Mouse (Mus musculus) limb, embryonic 14.5 days (tissue): ENCODE measurements around the gene Gm11034. TPM values are rescaled to one million over a fixed set of nuclear protein-coding genes. Genes with fewer than 3 reads are reported as not detected.

Experiments used
- ATAC-seq: fragments of 200-750 bp; cut with Nextera tagmentation; 2 replicates; pipeline ENCODE4 v1.8.0; 2017; ENCODE audit warnings: low read depth, moderate number of reproducible peaks, moderate TSS enrichment; ENCODE audit not compliant: low FRiP score
- DNase-seq: peaks from one replicate; pipeline ENCODE4 v3.0.0-alpha.2; 2015; ENCODE audit warnings: low spot score
- H3K27ac ChIP-seq: fragments of 300-500 bp; sonication (generic); replicated peaks from 2 replicates; pipeline ENCODE4 v1.5.1; 2014; ENCODE audit warnings: low read depth, mild to moderate bottlenecking, low read length, moderate library complexity, mixed read lengths
- H3K27me3 ChIP-seq: fragments of 300-500 bp; sonication (generic); 2 replicates; pipeline ENCODE4 v1.6.1; 2014; ENCODE audit warnings: low read length, mixed read lengths; ENCODE audit not compliant: control insufficient read depth, insufficient read depth
- H3K36me3 ChIP-seq: fragments of 300-500 bp; sonication (generic); 2 replicates; pipeline ENCODE4 v1.6.1; 2014; ENCODE audit warnings: mild to moderate bottlenecking, low read length, moderate library complexity, mixed read lengths; ENCODE audit not compliant: control insufficient read depth, insufficient read depth
- H3K4me1 ChIP-seq: fragments of 300-500 bp; sonication (generic); 2 replicates; pipeline ENCODE4 v1.6.1; 2014; ENCODE audit warnings: antibody characterized with exemption, low read length, mixed read lengths; ENCODE audit not compliant: control insufficient read depth, insufficient read depth
- H3K4me2 ChIP-seq: fragments of 300-500 bp; sonication (generic); replicated peaks from 2 replicates; pipeline ENCODE4 v1.6.1; 2014; ENCODE audit warnings: low read depth, mild to moderate bottlenecking, low read length, moderate library complexity; ENCODE audit not compliant: severe bottlenecking
- H3K4me3 ChIP-seq: fragments of 300-500 bp; sonication (generic); replicated peaks from 2 replicates; pipeline ENCODE4 v1.5.1; 2014; ENCODE audit warnings: low read length
- H3K9ac ChIP-seq: fragments of 300-500 bp; sonication (generic); 2 replicates; pipeline ENCODE4 v1.6.1; 2014; ENCODE audit warnings: mild to moderate bottlenecking, low read depth, low read length, moderate library complexity; ENCODE audit not compliant: severe bottlenecking
- H3K9me3 ChIP-seq: fragments of 300-500 bp; sonication (generic); 2 replicates; pipeline ENCODE4 v1.6.1; 2016; ENCODE audit warnings: low read length; ENCODE audit not compliant: control insufficient read depth
- POLR2A ChIP-seq: fragments of 200-500 bp; IDR thresholded peaks from 2 replicates; pipeline ENCODE4 v1.8.0; 2012; ENCODE audit warnings: inconsistent platforms, mild to moderate bottlenecking, moderate library complexity, borderline replicate concordance; ENCODE audit not compliant: insufficient read depth, insufficient read length; ENCODE audit errors: extremely low read depth
- WGBS: fragments of 180-500 bp; shearing (Covaris S2); extraction: QIAGEN DNeasy Blood & Tissue Kit; methylation state at CpG from one replicate; pipeline ENCODE4 v1.1.7; 2014; 5-methylcytosine and 5-hydroxymethylcytosine counted together
- polyA plus RNA-seq, 2 experiments: library from polyadenylated mRNA; depleted of rRNA in 1 of 2; stranded (reverse) in 1 of 2; unstranded in 1 of 2; fragments of >200 nt; fragmentation: Nextera tagmentation in 1 of 2; extraction: Ambion mirVana in 1 of 2; gene quantifications; 2 replicates each; pipeline versions ENCODE4 v1.2.1 to v1.2.3; 2012 to 2014

The Gm11034 gene
- polyA plus RNA-seq, 2 experiments = not detected

DNA sequence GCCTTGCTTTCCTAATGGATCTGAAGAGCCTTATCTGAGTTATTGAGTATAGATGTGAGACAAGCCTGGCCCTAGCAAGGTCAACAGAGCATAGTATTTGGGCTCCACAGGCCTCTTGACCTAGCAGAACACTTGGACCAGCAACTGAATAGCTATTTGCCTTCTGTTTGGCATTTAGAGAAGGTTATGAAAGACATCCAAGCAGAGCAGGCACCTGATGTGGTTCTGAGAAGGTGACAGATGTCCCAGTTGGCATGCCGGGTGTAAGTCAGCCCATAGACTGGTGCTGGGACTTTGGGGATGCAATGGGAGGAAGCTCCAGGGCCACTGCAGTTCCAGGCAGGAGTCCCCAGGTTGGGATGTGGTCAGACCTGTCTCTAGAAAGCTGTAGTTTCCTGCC, 28.8 kb upstream of the Gm11034 start:
- H3K9ac ChIP-seq = no peak overlapping the region
- H3K36me3 ChIP-seq = peaks cover 7% of the 10 kb centered on the region
- 88% methylated on average over 1 of the region's 1 CpGs for WGBS
- H3K27me3 ChIP-seq = no peaks in the 10 kb centered on the region
- no peaks in the 10 kb centered on the region for H3K9me3 ChIP-seq
- H3K4me2 ChIP-seq = no peak overlapping the region
- no peak overlapping the region for H3K4me3 ChIP-seq
- no peak overlapping the region for H3K27ac ChIP-seq
- TF ChIP-seq POLR2A = no peak
- H3K4me1 ChIP-seq = 0 out of 2 replicates have a peak, but pooled peaks cover 6% of the 10 kb centered on the region
- DNase-seq (no peak), ATAC-seq (no peak)

DNA sequence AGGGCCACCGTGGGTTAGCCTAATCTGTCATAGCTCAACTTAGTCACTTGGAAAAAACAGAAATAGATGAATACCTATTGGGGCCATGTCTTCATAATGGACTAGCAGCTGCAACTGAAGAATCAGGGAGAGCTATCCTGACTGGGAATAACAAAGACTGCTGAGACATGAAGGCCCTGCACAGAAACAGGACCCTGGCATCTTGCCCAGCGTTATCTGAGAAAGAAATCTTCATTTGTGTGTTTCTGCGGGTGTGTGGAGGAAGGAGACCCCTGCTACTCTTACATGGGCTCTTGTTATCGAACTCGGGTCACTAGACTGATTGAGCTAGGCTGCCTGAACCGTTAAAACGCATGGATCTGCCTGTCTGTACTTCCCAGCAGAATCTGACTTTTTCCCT, 27.5 kb upstream of the Gm11034 start:
- Histone ChIP-seq H3K9me3 (no peaks in the 10 kb centered on the region), H3K27me3 (no peaks in the 10 kb centered on the region), H3K4me2 (peak overlapping the region; percentile 70), H3K4me3 (peak overlapping the region; percentile 70), H3K9ac (peak overlapping the region; percentile 61; the same call in 1 of the 2 replicates), H3K4me1 (0 out of 2 replicates have a peak, but pooled peaks cover 6% of the 10 kb centered on the region), H3K36me3 (no peaks in the 10 kb centered on the region; the same call in 1 of the 2 replicates), H3K27ac (no peak overlapping the region)
- WGBS = 78% methylated on average over 7 of the region's 7 CpGs
- TF ChIP-seq POLR2A = no peak
- no peak for ATAC-seq
- DNase-seq = peak; percentile 2

DNA sequence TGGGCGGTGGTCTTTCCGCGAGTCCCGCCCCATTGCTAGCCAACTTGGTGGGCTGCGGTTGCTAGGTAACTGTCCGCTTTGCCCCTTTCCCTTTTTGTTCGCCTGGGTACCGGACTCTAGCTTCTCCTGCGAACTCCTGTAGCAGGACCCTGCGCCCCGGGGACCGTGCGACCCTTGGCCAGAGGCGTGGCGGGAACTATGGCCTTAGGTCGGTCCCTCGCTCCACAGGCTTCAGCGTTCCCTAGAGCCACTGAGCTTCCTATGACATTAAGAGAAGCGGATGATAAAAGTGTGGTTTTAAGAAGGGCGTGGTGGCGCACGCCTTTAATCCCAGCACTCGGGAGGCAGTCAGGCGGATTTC, 26.9 kb upstream of the Gm11034 start:
- peak overlapping the region; percentile 61 for H3K9ac ChIP-seq
- peak overlapping the region; percentile 70 for H3K4me2 ChIP-seq
- DNase-seq = no peak
- H3K36me3 ChIP-seq = no peaks in the 10 kb centered on the region; the same call in 1 of the 2 replicates
- no peak for TF ChIP-seq POLR2A
- peak overlapping the region; percentile 70 for H3K4me3 ChIP-seq
- H3K4me1 ChIP-seq = 0 out of 2 replicates have a peak, but pooled peaks cover 6% of the 10 kb centered on the region
- whole genome bisulfite sequencing = 2% methylated on average over 20 of the region's 24 CpGs
- no peaks in the 10 kb centered on the region for H3K27me3 ChIP-seq
- peak overlapping the region; percentile 90 for H3K27ac ChIP-seq
- ATAC-seq = no peak; the same call in 1 of the 2 replicates
- H3K9me3 ChIP-seq = no peaks in the 10 kb centered on the region

DNA sequence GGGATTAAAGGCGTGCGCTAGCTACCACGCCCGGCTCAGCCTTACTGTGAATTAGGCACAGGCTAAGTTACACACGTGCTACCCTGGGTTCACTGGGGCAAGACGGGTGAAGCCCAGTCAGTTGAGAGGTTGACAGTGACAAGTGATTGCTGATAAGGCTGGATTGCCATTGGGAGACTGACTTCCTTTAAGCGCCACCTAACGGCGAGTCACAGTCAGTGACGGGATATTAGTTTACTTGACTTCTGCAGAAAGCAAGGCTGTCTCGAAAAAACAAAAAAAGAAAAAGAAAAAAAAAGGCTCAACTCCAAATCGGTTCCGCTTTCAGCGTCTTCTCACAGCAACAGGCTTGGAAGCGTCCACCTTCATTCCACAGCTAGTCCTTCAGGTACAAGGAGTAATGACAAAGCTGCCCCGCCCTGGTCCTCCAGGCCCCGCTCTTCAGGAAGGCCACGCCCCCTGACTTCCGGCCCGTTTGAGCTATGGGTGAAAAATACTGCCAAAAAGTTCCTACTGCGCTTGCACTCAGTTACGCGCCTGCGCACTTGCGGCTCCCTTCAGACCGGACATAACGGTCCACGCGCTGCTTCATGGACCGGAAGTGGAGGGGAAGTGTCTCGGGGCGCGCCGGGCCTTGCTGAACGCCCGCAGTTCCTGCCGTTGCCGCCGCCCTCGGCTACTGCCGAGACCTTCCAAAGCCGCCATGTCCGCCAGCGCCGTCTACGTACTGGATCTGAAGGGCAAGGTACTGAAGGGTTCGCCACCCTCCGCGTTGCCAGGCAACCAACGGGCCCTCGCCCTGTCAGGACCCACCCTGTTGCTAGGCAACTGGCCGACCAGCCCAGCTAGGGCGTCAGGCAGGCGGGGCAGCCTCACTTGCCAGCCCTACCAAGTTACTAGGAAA, 26.3 kb upstream of the Gm11034 start, which contains the start of gene Ap1m1:
Gene Ap1m1 (plus strand): TSS at position 520 of the 904 bp plus-strand sequence.
- peak within 1 kb of the TSS; percentile 90 for H3K27ac ChIP-seq
- DNase-seq = peak; percentile 100
- H3K4me1 ChIP-seq = 0 out of 2 replicates have a peak, but pooled peaks cover 6% of the 10 kb centered on the region
- H3K9me3 ChIP-seq = no peaks in the 10 kb centered on the region
- H3K4me2 ChIP-seq = peak within 1 kb of the TSS; percentile 70
- TF ChIP-seq POLR2A = no peak; the same call in 1 of the 2 replicates
- no peaks in the 10 kb centered on the region; the same call in 1 of the 2 replicates for H3K36me3 ChIP-seq
- no peaks in the 10 kb centered on the region for H3K27me3 ChIP-seq
- WGBS = under 1% methylated on average over 52 of the region's 54 CpGs
- peak; percentile 97 for ATAC-seq
- H3K9ac ChIP-seq = peak within 1 kb of the TSS; percentile 61
- H3K4me3 ChIP-seq = peak within 1 kb of the TSS; percentile 70

DNA sequence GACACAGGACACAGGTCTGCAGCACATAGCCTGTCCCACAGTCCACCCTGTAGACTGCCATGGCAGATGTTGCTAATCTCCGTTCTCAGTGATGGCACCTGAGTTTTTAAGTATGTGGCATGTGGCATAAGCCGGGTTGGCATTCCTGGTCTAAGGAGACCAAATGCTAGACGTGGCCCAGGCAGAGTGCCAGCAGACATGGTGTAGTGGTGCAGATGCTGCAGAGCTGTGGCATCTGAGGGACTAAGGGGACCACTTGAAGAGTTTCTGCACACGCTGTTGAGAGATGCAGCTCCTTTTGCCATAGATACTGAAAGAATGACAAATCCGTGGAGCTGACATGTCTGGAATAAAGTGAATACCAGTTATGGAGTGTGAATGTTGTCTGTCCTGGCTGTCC, 9.2 kb upstream of the Gm11034 start:
- H3K9me3 ChIP-seq = no peaks in the 10 kb centered on the region
- no peak for TF ChIP-seq POLR2A
- WGBS = 90% methylated on average over 5 of the region's 5 CpGs
- no peaks in the 10 kb centered on the region for H3K27me3 ChIP-seq
- no peak for ATAC-seq
- H3K27ac ChIP-seq = no peak overlapping the region
- DNase-seq = no peak
- peaks cover 28% of the 10 kb centered on the region for H3K36me3 ChIP-seq
- H3K4me1 ChIP-seq = peaks cover 9% of the 10 kb centered on the region
- no peak overlapping the region for H3K4me2 ChIP-seq
- H3K9ac ChIP-seq = no peak overlapping the region
- no peak overlapping the region for H3K4me3 ChIP-seq
